Mouse (Mus musculus) layer of hippocampus, adult 9-10 months (tissue): ENCODE measurements around the gene Slco4a1.

ENCODE experiments used
- DNase-seq: peaks from one replicate; pipeline ENCODE4 v3.0.0; 2022; ENCODE audit warnings: low spot score

The Slco4a1 gene

DNA sequence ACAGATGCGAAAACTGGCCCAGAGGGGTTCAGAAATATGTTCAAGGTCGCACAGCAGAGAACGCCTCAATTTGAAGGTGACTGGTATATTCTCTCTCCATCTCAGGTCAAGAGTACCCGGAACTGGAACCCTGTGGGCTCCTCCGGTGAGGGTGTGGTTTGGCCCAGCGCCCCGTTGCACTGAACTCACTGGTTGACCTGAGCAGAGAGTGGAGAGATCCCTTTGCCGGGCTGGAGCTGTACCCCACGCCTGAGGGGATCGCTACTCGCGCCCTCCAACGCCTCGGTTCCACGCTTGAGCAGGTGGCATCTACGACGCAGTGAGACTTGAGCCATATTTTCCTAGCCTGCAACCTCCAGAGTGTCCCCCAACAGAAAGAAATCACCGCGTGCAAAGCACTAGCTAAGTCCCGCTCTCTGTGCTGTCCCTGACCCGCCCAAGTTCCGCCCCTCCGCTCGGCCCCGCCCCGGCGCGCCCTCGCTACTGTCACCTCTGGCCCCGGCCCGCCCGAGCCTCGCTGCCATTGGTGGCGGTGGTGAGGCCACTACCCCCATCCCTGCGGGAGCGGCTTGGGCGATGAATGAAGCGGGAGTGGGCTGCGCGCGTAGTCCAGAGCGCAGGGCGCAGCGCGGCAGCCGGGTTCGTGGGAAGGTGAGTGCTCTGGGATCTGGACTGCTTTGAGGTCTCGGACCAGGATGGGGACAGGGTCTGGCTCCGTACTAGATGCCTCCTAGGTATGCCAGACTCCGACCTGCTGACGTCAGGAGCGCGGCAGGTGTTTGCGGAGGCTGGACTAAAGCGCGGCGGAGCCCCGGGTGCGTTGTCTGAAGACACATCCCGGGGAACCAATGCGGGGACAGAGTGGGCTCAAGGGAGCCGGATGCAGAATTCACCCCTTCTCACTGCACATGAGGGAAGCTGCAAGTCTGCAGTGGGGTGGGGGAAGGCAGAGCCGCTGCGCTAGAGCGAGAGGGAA is at the start of gene Slco4a1:
Slco4a1 (plus strand) TSS at position 523 of the 976 bp plus-strand sequence.
- DNase-seq: no peak

DNA sequence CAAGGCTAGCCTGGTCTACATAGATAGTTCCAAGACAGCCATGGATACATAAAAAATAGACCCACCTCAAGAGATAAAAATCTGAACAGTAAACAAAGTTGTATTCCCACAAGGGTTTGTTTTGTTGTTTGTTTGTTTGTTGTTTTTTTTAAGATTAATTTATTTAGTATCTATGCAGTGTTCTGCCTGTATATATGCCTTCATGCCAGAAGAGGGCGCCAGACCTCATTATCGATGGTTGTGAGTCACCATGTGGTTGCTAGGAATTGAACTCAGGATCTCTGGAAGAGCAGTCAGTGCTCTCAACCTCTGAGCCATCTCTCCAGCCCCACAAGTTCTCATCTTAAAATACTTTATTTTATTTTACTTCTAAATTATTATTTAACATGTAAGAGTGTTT is 47.6 kb upstream of the Slco4a1 start:
- no peak for DNase-seq

DNA sequence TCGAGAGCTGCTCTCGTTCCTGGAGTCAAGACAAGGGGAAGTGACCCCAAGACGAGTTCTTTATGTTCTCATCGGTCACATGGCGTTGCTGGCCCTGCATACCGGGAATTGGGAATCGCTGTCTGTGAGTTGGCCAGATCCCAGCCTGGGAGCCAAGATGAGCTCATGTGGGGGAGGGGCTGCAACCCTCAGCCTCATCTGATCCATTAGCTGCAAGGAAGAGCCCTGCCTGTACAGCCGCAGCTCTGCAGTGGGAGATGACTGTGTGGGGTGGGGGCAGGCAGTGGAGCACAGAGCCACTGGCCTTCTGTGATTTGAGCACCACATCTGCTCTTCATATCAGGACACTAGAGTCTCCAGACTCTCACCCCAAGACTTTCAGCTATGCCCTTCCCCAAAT is 45.6 kb upstream of the Slco4a1 start:
- DNase-seq: no peak

DNA sequence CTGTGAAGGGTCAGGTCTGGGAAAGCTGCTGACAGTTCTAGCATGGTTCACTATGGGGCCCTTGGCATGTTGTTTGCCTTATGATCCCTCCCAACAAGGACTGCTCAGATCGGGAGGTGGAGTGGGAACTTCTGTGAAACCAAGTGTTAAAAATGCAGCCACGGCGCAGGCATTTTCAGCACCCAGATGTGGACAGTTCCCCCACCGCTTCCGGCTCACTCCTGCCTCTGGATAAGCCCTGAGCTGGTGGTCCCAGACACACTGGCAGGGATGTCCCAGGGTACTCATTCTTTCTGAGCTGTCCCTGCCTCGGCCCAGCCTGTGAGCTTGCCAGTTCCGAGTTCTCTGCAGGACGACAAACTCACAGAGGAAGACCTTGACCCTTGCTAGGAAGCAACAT is 45.0 kb upstream of the Slco4a1 start:
- DNase-seq: no peak

DNA sequence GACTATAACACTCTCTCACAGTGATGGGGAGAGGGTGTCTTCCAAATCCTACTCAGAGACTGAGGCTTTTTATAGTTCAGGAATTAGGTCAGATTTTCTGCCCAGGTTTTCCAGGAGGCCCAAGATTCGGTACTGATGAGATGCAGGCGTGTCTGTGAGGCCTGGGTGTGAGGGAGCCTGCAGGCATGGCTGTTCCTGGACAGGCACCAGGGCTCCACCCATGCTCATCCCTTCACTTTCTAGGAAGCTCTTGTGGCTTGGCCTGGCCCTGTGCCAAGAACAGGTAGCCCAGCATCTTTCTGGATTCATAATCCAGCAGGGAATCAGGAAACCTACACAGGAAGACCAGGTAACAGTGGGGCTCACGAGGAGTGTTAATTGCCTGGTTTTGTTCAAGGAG is 40.4 kb upstream of the Slco4a1 start:
- no peak for DNase-seq

DNA sequence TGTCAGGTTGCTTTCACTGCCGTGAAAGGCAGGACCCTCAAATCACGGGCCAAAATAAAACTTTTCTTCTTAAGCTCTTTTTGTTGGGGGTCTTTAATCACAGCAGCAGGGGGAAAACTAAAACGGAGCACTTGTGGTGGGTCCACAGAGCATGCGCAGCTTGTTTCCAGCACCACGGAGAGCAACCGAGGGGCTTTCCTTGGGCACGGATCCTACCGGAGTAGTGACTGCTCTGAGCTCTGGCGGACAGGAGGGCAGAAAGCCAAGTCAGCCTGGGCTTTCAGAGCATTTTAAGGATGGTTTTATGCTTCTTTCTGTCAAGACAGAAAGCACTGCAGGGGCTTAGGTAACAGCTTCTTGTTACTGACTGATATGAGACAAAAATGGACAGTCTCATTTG is 38.3 kb upstream of the Slco4a1 start:
- DNase-seq: no peak

DNA sequence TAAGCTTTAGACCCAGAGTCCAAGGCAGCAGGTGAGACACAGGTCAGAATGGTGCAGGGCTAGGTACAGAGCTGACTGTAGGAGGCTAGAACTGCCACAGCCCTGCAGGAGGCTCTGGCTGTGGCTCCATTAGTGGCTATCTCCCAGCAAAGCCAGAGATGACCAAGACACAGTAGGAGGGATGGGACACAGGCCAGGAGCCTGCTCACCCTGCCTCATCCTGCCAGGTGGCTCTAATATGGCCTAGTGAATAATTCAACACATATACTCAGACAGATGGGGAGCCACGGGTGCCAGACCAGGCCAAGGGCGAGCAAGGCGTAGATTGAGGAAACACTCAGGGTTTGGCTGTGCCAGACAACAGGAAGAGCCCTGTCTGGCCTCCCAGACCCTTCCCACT is 35.4 kb upstream of the Slco4a1 start:
- no peak for DNase-seq

DNA sequence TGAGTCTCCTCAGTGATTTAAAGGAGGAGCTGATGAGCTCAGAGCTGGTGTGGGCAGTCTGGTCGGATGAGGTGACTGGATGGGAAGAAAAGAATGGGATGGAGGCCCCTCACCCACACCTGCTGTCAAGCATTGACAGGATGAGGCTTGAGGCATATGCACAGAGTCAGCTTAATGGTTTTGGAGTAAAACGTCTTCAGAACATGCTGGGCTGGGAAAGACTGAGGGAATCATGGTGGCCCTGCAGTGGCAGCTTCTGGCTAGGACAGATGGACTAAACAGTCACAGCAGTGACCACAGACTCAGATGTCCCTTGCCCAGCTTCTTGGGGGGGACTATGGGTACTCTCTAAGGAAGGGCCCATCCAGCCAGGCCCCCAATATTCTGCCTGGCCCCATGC is 30.9 kb upstream of the Slco4a1 start:
- DNase-seq: no peak

DNA sequence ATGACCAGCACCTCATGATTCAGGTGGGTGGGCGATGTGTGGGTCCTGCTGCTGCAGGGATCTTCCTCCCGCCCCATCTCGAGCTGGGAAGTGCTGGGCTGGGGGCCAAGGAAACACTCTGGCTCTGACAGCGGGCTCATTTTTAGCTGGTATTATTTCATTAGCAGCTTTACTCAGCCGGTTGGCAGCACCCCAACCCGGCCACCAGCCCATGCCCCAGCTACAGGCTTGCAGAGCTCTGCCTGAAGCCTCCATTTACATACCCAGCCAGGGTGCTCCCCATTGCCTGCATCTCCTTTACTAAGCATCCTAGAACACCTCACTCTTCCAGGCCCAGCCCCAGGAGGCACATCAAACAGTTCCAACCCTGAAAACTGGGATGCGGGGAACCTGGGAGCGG is 29.0 kb upstream of the Slco4a1 start:
- peak; percentile 57 for DNase-seq

DNA sequence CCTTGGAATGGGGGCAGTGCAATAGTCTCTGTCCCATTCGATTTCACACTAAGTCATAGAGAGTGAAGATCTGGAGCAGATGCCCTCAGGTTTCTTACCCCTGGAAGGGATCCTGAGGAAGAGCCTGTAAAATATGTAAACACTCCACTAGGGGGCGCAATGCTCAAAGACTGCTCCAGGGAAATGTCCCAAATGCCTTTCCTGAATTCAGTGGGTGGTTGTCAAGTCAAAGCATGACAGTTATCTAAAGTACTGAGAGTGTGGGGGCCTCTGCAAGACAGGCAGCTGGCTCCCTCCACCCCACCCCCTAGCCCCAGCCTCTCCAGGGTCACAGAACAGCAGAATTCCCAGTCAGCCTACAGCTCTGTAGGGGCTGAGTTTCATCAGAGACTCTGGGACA is 27.7 kb upstream of the Slco4a1 start:
- DNase-seq: no peak

DNA sequence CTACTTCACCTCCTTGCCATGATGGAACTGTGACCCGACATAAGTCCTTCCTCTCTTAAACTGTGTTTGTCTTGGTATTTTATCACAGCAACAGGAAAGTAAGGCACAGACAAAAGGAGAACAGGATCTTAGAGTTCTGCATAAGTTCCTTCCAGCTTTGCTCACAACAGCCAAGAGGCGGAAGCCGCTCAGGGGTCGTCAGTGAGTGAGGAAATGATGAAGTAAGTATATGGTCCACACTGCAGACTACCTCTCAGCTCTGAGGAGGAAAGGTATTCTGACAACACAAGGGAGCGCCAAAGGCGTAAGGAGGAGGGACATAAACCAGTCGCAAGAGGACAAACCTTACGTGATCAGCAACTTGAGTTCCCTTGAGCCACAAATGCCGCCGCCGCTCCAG is 25.4 kb upstream of the Slco4a1 start:
- no peak for DNase-seq

DNA sequence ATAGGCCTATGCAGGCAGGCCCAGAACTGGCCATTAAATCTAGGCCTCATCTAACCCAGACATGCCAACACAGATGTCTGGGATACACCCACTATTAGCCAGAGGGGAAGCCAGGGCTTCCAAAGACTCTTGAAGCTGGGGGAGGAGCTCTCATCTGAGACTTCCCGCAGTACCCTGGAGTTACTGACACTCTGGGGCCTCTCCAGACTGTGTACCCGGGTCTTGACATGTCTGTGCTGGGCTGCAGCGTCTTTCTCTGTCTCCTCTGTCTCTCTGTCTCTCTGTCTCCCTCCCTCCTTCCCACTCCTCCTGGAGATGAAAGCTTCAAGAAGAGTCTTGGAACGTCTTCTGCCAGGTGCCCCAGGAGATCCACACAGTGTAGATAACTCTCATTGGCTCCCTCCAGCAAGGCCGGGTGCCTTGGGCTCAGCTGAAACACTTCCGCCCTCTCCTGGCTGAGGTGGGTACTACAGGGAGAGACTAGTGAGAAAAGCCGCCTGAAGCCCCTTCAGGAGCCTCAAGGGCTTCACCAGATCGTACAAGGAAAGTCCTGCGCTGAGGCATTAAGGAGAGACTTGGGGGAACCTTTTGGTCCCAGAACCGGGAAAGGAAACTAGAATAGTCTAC is 23.9 kb upstream of the Slco4a1 start:
- peak; percentile 72 for DNase-seq

DNA sequence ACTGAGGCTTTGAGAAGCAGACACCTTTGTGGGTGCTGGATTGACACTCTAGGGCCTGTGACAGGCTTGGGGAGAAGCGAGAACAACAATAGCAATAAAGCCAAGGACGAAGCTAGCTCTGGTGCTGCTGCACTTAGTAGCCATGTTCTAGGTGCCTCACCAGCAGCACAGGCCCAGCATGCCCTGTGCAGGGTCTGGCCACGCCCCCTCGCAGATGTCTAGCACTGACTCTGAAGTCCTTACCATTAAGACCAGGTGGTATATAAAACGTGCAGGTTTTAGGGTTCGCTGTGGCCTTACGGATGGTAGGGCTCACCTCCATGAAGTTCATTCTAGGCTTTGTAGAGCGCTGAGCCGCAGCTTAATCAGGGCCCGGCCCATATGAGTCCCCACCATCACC is 23.3 kb upstream of the Slco4a1 start:
- DNase-seq: no peak

DNA sequence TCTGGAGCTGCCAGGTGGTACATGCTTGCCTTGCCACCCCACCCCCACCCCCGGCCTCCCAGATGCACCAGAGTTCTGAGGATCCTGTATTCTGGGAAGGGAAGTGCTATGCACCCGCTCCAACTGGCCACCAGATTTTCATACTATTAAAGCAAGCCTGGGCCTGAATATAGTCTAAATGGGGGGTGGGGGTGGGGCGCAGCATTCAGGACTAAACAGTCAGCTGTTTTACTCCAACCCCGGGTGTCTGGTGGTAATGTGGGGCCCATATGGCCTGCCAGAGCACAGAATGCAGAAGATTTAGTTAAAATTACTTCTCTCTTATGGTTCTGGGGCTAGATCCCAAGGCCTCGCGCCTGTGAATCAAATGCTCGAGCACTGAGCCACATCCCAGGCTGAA is 22.7 kb upstream of the Slco4a1 start:
- no peak for DNase-seq

DNA sequence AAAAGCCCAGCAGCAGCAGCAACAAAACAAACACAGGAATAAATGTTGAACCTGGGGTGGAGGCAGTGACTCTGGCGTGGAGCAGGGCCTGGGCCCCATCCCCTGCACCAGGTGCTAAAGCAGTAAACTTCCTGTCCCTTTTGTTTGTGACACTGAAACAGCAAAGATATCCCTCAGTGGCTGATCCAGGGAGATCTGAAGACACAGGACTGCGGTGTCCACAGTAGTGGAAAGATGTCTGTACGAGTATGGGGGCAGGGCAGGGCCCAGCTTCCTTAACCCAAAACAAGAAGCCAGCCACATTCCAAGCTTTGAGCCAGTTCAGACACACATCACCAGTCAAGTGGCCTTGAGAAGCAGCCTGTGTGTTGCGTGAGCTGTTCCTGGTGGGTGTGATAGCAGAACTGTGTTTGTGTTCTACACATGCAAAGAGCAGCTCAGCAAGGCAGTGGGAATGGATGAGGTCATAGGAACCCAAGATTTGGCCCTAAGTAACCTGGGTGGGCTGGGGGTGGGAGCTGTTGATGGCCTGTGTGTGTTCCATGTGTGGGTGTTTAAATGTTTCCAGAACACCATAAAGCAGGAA is 20.6 kb upstream of the Slco4a1 start:
- no peak for DNase-seq

DNA sequence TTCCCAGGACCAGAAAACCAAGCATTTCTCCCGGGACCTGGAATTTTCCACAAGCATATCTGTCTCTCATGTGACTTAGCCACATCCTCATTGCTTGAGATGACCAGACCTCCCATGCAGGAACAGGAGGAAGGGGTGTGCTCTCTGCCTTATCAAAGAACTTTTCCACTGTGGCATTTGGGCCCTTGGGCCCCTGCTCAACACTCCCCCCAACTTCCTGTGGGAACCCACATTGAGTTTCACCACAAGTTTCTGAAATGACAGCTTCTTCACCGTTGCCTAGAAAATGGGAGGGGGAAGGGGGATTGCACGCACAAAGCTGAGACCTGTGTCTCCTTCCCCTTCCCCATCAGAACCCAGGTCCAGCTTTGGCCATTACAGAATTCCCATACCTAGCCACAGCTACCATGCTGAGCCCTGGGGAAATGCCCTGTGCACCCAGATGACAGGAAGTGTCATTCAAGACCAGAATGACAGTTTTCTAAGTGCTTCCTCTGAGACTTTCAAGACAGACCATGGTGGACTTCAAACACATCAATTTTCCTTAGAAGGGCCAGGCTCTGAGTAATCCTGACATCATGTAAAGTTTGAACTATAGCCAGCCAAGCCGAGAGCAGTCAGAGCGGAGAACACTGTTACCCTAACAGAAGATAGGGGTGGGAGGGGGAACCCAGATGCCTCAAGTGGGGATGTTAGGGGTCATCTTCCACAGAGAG is 18.7 kb upstream of the Slco4a1 start:
- no peak for DNase-seq

DNA sequence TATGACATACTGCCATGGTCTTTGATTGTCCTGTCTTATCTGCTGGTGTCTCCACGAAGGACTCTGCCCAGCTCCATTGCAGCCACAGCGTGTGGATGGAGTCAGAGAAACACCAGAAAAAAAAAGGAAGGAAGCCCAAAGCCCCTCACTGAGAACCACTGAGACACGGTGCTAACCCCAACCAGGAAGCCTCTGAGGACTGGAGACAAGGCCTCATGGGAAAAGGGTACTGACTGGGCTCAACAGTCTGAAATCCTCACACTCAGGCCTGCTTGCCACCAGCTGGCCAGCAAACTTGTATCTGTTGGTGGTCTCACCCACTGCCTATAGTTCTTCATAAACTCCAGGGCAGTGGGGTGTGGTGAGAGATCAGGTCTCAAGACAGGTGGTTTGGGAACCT is 16.3 kb upstream of the Slco4a1 start:
- no peak for DNase-seq

DNA sequence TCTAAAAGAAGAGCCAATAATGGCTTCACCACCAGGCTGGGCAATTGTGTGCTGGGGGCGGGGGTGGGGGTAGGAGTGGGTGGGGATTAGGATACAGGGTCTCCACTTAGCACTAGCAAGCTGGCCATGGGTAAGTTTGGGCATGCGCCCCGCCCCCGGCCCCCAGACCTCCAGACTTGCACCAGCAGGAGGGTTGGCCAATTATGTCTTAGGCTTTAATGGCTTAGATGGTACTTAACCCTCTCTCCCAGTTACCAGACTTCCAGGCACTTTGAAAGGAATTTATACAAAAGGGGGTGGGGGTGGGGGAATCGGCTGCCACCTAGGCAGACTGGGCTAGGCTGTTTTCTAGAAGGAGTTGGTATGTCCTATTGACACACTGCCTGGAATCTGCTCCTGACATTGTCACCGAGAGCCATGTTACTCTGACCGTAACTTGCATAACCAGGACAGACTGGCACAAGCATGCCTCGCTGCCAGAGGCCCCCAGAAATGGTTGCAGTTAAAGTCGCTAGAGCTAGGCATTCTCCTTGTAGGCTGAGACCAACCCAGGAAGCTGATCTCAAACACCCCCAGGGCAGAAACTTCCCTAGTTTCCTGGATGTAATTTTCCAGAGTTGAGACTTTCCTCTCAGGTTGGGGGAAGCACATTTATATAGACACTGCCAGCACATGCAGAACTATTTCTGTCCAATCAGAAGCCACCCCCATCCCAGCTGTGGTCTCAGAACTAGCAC is 15.3 kb upstream of the Slco4a1 start:
- DNase-seq: no peak

DNA sequence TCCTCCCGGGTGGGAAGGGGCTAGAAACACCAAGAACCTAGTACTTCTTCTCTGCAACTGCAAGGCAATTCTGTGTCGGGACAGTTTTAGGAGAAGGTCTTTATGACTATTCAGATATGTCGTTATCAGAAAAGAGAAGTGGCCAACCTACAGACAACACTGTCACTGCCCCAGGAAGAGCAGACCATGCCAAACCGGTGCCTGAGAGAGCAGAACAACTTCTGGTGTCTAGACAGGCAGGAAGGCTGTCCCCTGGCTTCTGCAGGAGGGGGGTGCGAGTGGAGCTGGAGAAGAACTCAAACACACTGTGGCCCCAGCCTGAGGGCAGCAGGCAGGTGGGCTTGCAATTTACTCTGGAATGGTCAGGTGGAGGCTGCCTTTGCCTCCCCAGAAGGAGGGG is 14.0 kb upstream of the Slco4a1 start:
- DNase-seq: no peak

DNA sequence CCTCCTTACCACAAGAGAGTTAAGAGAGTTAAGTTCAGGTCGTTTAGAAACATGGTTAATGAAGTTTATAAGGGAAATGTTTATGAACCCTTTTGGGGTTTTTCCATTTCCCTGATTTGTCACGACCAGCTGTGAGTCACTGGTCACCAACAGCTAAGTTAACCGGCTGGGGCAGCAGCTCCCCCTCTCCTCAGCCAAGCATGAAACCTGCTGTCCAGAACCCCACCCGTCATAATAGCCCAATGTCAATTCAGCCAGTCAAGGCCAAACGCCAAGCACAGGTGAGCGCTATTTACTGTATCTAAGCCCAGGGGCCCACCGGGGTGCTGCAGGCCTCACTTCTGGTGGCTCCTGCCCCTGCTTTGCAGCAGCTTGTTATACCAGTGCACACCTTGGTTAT is 12.2 kb upstream of the Slco4a1 start:
- no peak for DNase-seq

DNA sequence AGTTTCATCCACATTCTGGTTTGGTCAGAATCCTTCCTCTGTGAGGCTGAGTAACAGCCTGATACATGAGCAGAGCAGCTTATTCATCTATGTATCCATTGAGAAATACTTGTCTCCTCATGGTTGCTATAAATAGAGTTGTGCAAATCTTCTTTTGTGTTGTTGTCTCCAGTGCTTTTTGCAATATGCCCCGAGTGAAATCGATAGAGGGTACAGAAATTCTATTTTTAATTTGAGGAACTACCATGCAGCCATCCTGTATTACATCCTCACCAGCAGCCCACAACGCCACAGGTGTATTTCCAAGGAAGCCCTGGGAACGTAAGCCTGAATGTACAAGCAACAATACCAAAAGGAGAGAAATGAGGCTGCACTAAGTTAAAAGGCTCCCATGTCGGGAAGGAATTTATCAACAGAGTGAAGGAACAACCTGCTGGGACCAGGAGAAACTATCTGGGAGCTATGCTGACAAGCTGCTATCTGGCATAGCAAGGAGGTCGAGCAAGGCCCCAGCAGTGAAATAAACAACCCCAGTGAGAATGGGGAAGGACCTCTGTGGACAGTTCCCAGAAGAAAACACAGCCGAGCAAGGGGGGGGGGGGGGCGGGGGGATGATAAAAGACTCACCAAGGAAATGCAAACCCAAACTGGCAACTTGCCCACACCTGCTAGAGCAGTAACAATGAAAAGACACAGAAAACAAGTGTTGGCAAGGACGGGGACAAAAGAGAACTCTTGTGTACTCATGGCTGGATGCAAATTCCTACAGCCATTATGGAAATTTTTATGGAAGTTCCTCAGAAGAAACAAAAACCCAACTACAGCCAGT is 10.9 kb upstream of the Slco4a1 start:
- no peak for DNase-seq
